Mouse (Mus musculus) liver, postnatal 0 days (tissue): ENCODE data around the gene Mtfp1.

Experiments
- CTCF ChIP-seq: sonication (generic); IDR thresholded peaks from 2 replicates; pipeline ENCODE4 v1.5.1; 2016; ENCODE audit warnings: antibody characterized with exemption, low read depth
- EP300 ChIP-seq: IDR thresholded peaks from 2 replicates; pipeline ENCODE4 v1.6.1; 2016; ENCODE audit warnings: antibody characterized with exemption, low read depth, mild to moderate bottlenecking

- TF ChIP-seq CTCF (no peak), EP300 (no peak)
Observed at GRCm38 (mm10) chr11:4142352-4142751, 47.1 kb upstream of the Mtfp1 start.
